8 mouse cellular contexts compared by ENCODE assay signal in the genomic region with DNA sequence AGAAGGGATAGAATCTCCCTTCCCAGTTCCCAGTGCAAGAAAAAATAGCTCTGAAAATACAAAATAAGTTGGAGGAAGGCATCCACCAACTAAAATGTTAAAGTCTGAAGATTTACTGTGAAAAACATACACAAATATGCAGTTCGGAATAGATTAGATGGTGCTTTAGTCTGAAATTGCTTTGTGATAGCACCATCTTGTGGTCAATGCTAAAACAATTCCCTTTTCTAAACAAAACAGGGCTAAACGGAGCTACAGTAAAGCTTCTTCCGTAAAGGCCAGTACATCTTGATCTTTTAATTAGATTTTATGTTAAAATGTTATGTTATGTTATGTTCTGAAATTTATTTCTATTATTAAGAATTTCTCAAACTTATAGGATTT.
DNase-seq lines count a peak whose midpoint lies in the region; ATAC-seq lines count a peak whose summit lies in the region.

No protein-coding gene starts in this region.

- no peak overlapping the region for H3K4me3 ChIP-seq in kidney, embryonic 14.5 days (ENCODE audit: low read length)
- no peak overlapping the region for H3K4me3 ChIP-seq in intestine, embryonic 15.5 days (replicated peaks)

- no peaks in the 10 kb centered on the region for H3K27me3 ChIP-seq in kidney, embryonic 14.5 days (ENCODE audit: control insufficient read depth, insufficient read depth, low read length)
- H3K27me3 ChIP-seq in intestine, embryonic 15.5 days (replicated peaks): no peaks in the 10 kb centered on the region

- H3K36me3 ChIP-seq in kidney, embryonic 14.5 days (ENCODE audit: control insufficient read depth, insufficient read depth, low read length): no peaks in the 10 kb centered on the region
- H3K36me3 ChIP-seq in intestine, embryonic 15.5 days: no peaks in the 10 kb centered on the region

- no peak overlapping the region for H3K9ac ChIP-seq in kidney, embryonic 14.5 days (ENCODE audit: low read depth, low read length)
- no peak overlapping the region for H3K9ac ChIP-seq in intestine, embryonic 15.5 days

- H3K4me2 ChIP-seq in kidney, embryonic 14.5 days (replicated peaks; ENCODE audit: low read depth, low read length): no peak overlapping the region
- peak overlapping the region; percentile 29; the same call in 1 of the 2 replicates for H3K4me2 ChIP-seq in intestine, embryonic 15.5 days (replicated peaks)

- ATAC-seq in kidney, embryonic 14.5 days (ENCODE audit: low FRiP score, low TSS enrichment): peak; percentile 46; the same call in 1 of the 2 replicates
- ATAC-seq in intestine, embryonic 15.5 days: peak; percentile 71; the same call in 1 of the 2 replicates
- no peak for ATAC-seq in monocyte, adult 5-6 weeks (replicated peaks; ENCODE audit: insufficient number of reproducible peaks, low FRiP score, low TSS enrichment, poor library complexity, severe bottlenecking)

- H3K4me1 ChIP-seq in kidney, embryonic 14.5 days (ENCODE audit: control insufficient read depth, insufficient read depth, low read length): no peaks in the 10 kb centered on the region
- H3K4me1 ChIP-seq in intestine, embryonic 15.5 days (replicated peaks): no peaks in the 10 kb centered on the region

- WGBS in kidney, embryonic 14.5 days: 23% methylated on average over 3 of the region's 3 CpGs
- 15% methylated on average over 3 of the region's 3 CpGs for WGBS in intestine, embryonic 15.5 days

- H3K27ac ChIP-seq in kidney, embryonic 14.5 days (ENCODE audit: low read depth, low read length): no peak overlapping the region
- no peak overlapping the region for H3K27ac ChIP-seq in intestine, embryonic 15.5 days

- DNase-seq in kidney, adult 11 months: no peak
- peak; percentile 46 for DNase-seq in ES-CJ7 (ENCODE audit: low read depth, low spot score)
- peak; percentile 9 for DNase-seq in c-Kit-positive CD71-negative TER-119-negative erythroid progenitor cells, embryonic 14.5 days (ENCODE audit: low read depth)
- no peak for DNase-seq in adrenal gland, postnatal 4 days (ENCODE audit: low spot score in 2 of 2)
- DNase-seq in urinary bladder, postnatal 36 days (ENCODE audit: low spot score in 2 of 2): no peak

- no peaks in the 10 kb centered on the region for H3K9me3 ChIP-seq in kidney, embryonic 14.5 days (ENCODE audit: control insufficient read depth, low read length)
- no peaks in the 10 kb centered on the region for H3K9me3 ChIP-seq in intestine, embryonic 15.5 days

Comparison
In these comparisons a context has a peak if more than half of its experiments do, and no peak if none do; other contexts are left out.
1. DNase-seq: peak in ES-CJ7 (single experiment) and c-Kit-positive CD71-negative TER-119-negative erythroid progenitor cells, embryonic 14.5 days (single experiment); none in kidney, adult 11 months (single experiment), adrenal gland, postnatal 4 days (0 of 2) and urinary bladder, postnatal 36 days (0 of 2).